Mouse (Mus musculus): ENCODE data around the gene Pnmal1. TPM values are rescaled to one million over a fixed set of nuclear protein-coding genes. Genes with fewer than 3 reads are reported as not detected.

The Pnmal1 gene
- polyA plus RNA-seq, 1 experiment from 2014 or later: 37.0 TPM

DNA sequence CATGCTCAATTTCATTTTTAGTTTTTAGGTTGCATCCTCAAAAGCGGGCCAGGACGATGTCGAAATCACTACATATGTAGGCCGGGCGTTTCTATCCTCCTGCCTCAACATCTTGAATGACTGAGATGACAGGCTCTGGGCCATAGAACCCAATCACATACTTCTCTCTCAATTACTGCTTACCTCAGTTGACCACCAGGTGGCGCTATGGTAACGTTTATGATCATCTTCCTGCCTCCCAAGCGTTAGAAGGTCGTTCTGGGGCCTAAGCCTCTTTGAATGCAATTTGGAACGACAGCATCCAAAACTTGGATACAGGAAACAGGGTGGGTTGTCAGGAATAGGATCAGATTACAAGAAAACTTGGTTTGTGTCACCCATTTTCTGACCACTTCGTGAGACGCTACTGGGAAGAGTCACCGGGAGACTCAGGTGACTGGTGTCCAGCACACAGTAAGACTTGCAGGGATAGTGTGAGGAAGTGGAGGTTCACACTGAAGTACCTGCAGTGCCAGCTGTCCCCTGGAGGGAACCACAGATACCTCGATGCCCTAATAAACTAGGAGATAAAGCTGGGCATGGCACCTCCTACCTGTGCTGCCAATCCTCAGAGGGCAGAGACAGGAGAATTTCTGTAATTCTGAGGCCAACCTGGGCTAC is 27.4 kb upstream of the Pnmal1 start:
- Histone ChIP-seq H3K4me1 (peaks cover 29% of the 10 kb centered on the region), H3K27me3 (no peaks in the 10 kb centered on the region), H3K36me3 (ENCODE audit: poor library complexity, severe bottlenecking) (no peaks in the 10 kb centered on the region), H3K4me2 (no peak overlapping the region), H3K9me3 (replicated peaks) (no peaks in the 10 kb centered on the region), H3K9ac (no peak overlapping the region), H3K27ac (peak overlapping the region; percentile 59), H3K4me3 (no peak overlapping the region)
- ATAC-seq: peak; percentile 73
- WGBS: 15% methylated on average over 14 of the region's 14 CpGs

DNA sequence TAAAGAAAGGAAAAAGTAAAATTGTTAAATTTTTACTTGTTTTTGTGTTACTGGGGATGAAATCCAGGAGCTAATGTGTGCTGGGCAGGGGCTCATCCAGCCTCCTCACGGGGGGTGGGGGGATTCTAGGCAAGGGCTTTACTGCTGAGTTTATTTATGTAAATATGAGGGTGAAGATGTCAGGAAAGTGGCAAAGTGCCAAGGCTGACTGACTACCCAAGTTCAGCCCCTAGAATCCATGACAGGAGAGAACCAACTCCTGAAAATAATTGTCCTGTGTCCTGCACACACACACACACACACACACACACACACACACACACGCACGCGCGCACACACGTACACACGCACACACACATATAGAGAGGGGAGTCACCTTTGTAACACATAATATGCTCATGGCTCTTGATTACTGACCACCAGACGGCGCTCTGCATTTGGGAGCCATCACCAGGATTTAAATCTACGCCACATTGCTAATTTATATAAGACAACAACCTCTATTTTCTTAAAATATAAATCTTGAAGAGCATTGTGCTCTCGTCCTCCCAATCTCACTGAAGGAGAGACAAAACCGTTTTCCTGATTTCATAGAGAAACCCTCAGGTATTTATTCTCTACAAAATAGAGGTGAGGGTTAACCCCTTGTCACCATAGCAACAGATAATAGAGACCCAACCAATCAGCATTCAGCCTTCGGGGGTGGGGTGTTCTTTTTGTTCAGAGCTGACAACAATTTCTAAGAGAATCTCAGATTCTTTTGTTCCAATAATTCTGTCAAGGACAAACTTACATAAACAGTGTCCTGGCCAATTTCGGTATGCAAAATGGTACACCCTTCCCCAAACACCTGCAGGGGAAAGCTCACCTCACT is 26.5 kb upstream of the Pnmal1 start:
- Histone ChIP-seq H3K4me3 (no peak overlapping the region), H3K27me3 (no peaks in the 10 kb centered on the region), H3K9ac (no peak overlapping the region; the same call in 1 of the 2 replicates), H3K27ac (peak overlapping the region; percentile 59), H3K4me1 (peaks cover 32% of the 10 kb centered on the region), H3K36me3 (ENCODE audit: poor library complexity, severe bottlenecking) (no peaks in the 10 kb centered on the region), H3K4me2 (peak overlapping the region; percentile 20; the same call in 1 of the 2 replicates), H3K9me3 (replicated peaks) (no peaks in the 10 kb centered on the region)
- 25% methylated on average over 14 of the region's 14 CpGs for WGBS
- ATAC-seq: peak; percentile 61

- no peaks in the 10 kb centered on the region for H3K36me3 ChIP-seq (ENCODE audit: poor library complexity, severe bottlenecking)
- WGBS: 53% methylated on average over 4 of the region's 4 CpGs
- H3K4me1 ChIP-seq: peaks cover 57% of the 10 kb centered on the region
- no peak overlapping the region for H3K27ac ChIP-seq
- H3K4me2 ChIP-seq: no peak overlapping the region
- no peak overlapping the region for H3K9ac ChIP-seq
- ATAC-seq: no peak
- no peaks in the 10 kb centered on the region for H3K27me3 ChIP-seq
- no peaks in the 10 kb centered on the region for H3K9me3 ChIP-seq (replicated peaks)
- no peak overlapping the region for H3K4me3 ChIP-seq
Measured at GRCm38 (mm10) chr7:16937312-16937711, 22.2 kb upstream of the Pnmal1 start.

DNA sequence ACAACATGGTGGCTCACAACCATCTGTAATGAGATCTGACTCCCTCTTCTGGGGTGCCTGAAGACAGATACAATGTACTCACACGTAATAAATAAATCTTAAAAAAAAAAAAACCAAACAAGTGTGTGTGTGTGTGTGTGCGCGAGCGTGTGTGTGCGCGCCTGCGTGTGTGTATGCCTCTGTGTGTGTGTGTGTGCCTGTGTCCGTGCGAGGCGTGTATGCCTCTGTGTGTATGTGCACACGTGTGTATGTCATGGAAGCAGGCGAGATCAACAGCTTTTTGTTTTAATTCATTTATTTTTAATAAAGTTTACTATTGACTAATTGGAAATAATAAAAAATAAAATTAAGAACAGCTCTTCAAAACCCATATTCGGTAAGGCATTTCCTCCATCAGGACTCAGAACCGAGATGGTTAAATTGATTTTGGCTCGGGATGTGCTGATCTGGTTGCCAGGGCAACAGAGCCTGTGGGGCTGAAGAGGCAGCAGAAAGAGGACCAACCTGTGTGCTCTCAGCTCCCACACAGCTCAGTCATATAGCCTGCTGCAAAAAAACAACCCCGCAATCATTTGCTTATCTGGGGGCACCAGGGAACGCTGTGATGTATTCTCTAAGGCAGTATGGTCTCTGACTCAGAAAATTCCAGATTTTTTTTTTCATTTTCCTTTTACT is 21.2 kb upstream of the Pnmal1 start:
- no peak overlapping the region for H3K9ac ChIP-seq
- peak overlapping the region; percentile 36 for H3K4me2 ChIP-seq
- no peaks in the 10 kb centered on the region for H3K27me3 ChIP-seq
- 61% methylated on average over 17 of the region's 17 CpGs for WGBS
- peaks cover 53% of the 10 kb centered on the region for H3K4me1 ChIP-seq
- ATAC-seq: peak; percentile 90
- H3K4me3 ChIP-seq: no peak overlapping the region
- no peaks in the 10 kb centered on the region for H3K36me3 ChIP-seq (ENCODE audit: poor library complexity, severe bottlenecking)
- H3K27ac ChIP-seq: peak overlapping the region; percentile 85
- no peaks in the 10 kb centered on the region for H3K9me3 ChIP-seq (replicated peaks)

GRCm38 (mm10) chr7:16940292-16940691 is 19.2 kb upstream of the Pnmal1 start:
- 43% methylated on average over 7 of the region's 7 CpGs for WGBS
- no peaks in the 10 kb centered on the region for H3K36me3 ChIP-seq (ENCODE audit: poor library complexity, severe bottlenecking)
- peaks cover 3% of the 10 kb centered on the region for H3K27me3 ChIP-seq
- no peak for ATAC-seq
- peaks cover 61% of the 10 kb centered on the region for H3K4me1 ChIP-seq
- no peak overlapping the region for H3K4me2 ChIP-seq
- H3K27ac ChIP-seq: peak overlapping the region; percentile 75
- no peaks in the 10 kb centered on the region for H3K9me3 ChIP-seq (replicated peaks)
- no peak overlapping the region for H3K4me3 ChIP-seq
- H3K9ac ChIP-seq: no peak overlapping the region

DNA sequence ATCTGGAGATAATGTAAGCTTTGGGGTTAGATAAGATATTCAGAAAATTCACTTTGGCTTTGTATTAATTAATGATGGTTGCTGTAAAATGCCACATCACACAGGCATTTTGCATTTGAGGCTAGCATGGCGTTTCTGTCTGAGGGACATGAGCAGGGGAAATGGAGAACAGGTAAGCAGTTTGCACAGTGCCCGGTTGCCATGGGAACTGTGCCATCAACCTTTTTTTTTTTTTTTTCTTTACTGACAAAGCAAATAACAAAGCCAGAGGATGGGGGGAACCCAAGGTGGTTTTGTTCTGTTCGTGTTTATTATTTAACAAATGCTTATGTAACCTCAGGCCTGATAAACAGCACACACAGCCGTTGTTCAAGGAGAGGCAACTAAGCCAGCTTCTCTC is 16.6 kb upstream of the Pnmal1 start:
- peaks cover 25% of the 10 kb centered on the region for H3K27me3 ChIP-seq
- WGBS: 40% methylated on average over 4 of the region's 4 CpGs
- peak overlapping the region; percentile 92 for H3K27ac ChIP-seq
- peaks cover 82% of the 10 kb centered on the region for H3K4me1 ChIP-seq
- no peak overlapping the region for H3K4me2 ChIP-seq
- no peak overlapping the region for H3K4me3 ChIP-seq
- no peak for ATAC-seq
- H3K36me3 ChIP-seq (ENCODE audit: poor library complexity, severe bottlenecking): no peaks in the 10 kb centered on the region
- no peak overlapping the region for H3K9ac ChIP-seq
- no peaks in the 10 kb centered on the region for H3K9me3 ChIP-seq (replicated peaks)

GRCm38 (mm10) chr7:16944061-16944807 is 15.2 kb upstream of the Pnmal1 start, which contains the start of gene Pnmal2:
Gene Pnmal2 (plus strand): TSS chr7:16944682.
- Histone ChIP-seq H3K27me3 (peaks cover 39% of the 10 kb centered on the region), H3K9me3 (replicated peaks) (no peaks in the 10 kb centered on the region), H3K9ac (peak within 1 kb of the TSS; percentile 84), H3K4me3 (peak within 1 kb of the TSS; percentile 64), H3K27ac (peak within 1 kb of the TSS; percentile 92), H3K36me3 (ENCODE audit: poor library complexity, severe bottlenecking) (no peaks in the 10 kb centered on the region), H3K4me1 (peaks cover 82% of the 10 kb centered on the region), H3K4me2 (peak within 1 kb of the TSS; percentile 86)
- ATAC-seq: peak; percentile 93
- WGBS: 13% methylated on average over 35 of the region's 36 CpGs

DNA sequence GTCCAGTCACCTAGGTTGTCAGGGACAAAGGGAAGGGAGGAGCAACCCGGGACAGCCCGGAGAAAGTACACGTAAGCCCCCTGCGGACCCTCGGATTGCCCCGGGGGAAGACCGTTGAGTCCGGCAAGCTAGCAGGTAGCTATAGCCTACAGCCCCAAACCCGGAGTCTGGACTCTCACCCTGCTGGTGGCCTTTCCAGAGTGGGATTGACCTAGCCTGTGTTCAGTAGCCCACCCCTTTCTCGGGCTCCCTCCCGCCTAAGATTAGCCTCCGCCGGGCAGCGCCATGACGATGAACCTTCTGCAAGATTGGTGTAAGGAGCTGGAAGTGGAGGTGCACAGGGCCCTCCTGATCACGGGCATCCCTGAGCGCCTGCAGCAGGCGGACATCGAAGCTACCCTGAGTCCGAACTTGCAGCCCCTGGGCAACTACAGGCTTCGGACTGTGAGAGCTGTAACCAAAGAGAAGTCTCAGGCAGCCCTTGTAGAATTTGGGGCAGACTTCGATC is 14.6 kb upstream of the Pnmal1 start:
- WGBS: 1% methylated on average over 22 of the region's 22 CpGs
- H3K9me3 ChIP-seq (replicated peaks): no peaks in the 10 kb centered on the region
- H3K27ac ChIP-seq: peak overlapping the region; percentile 92
- peak overlapping the region; percentile 84 for H3K9ac ChIP-seq
- H3K4me3 ChIP-seq: peak overlapping the region; percentile 64
- no peaks in the 10 kb centered on the region for H3K36me3 ChIP-seq (ENCODE audit: poor library complexity, severe bottlenecking)
- peak overlapping the region; percentile 86 for H3K4me2 ChIP-seq
- H3K27me3 ChIP-seq: peaks cover 44% of the 10 kb centered on the region
- peaks cover 83% of the 10 kb centered on the region for H3K4me1 ChIP-seq
- ATAC-seq: peak; percentile 46; the same call in 1 of the 2 replicates

DNA sequence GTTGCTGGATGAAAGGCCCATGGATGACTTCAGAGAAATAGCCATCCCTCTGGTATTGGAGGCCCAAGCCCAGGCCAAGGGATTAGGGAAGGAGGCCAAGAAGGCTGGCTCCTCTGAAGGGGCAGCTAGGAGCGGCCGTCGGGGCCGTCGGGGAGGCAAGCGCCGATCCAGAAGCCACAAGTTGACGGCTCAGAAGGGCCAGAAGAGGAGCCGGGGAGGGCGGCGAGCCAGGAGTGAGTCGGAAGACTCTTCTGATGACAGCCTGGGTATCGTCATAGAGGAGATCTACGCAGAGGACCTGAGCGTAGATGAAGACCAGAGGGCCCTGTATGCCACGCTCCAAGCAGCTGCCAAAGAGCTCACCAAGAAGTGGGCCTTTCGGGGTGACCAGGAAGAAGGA is 14.1 kb upstream of the Pnmal1 start:
- peaks cover 44% of the 10 kb centered on the region for H3K27me3 ChIP-seq
- no peaks in the 10 kb centered on the region for H3K36me3 ChIP-seq (ENCODE audit: poor library complexity, severe bottlenecking)
- ATAC-seq: no peak
- 12% methylated on average over 17 of the region's 17 CpGs for WGBS
- H3K4me2 ChIP-seq: peak overlapping the region; percentile 86
- peak overlapping the region; percentile 64 for H3K4me3 ChIP-seq
- H3K27ac ChIP-seq: peak overlapping the region; percentile 92
- peak overlapping the region; percentile 84 for H3K9ac ChIP-seq
- no peaks in the 10 kb centered on the region for H3K9me3 ChIP-seq (replicated peaks)
- H3K4me1 ChIP-seq: peaks cover 83% of the 10 kb centered on the region

- Histone ChIP-seq H3K27me3 (peaks cover 44% of the 10 kb centered on the region), H3K36me3 (ENCODE audit: poor library complexity, severe bottlenecking) (no peaks in the 10 kb centered on the region), H3K9ac (peak overlapping the region; percentile 84), H3K9me3 (replicated peaks) (no peaks in the 10 kb centered on the region), H3K4me2 (peak overlapping the region; percentile 86), H3K4me1 (peaks cover 78% of the 10 kb centered on the region), H3K27ac (peak overlapping the region; percentile 80), H3K4me3 (peak overlapping the region; percentile 64)
- ATAC-seq: no peak
- 2% methylated on average over 52 of the region's 53 CpGs for WGBS
Measured at GRCm38 (mm10) chr7:16946441-16947348, 12.8 kb upstream of the Pnmal1 start.
